Mouse (Mus musculus) testis, adult 2 months (tissue): ENCODE measurements at regions not wholly inside any gene's neighbourhood (a gene's known extent, or its start where the extent isn't known, plus 50 kb on each side); places are given as distances from the start of the nearest gene placed in this dataset.

Experiments
- CTCF ChIP-seq: fragments of 200-500 bp; IDR thresholded peaks from 2 replicates; pipeline ENCODE4 v1.5.1; 2012; ENCODE audit warnings: low read depth, mild to moderate bottlenecking, inconsistent platforms, low read length, moderate library complexity; ENCODE audit not compliant: control insufficient read depth, insufficient read depth, insufficient replicate concordance
- POLR2A ChIP-seq: fragments of 200-500 bp; IDR thresholded peaks from 2 replicates; pipeline ENCODE4 v1.6.1; 2012; ENCODE audit warnings: low read depth, mild to moderate bottlenecking, inconsistent platforms, low read length, moderate library complexity; ENCODE audit not compliant: control insufficient read depth

GRCm38 (mm10) chr10:56754546-56755175 is 377.5 kb downstream of the Gja1 start:
- TF ChIP-seq CTCF (no peak), POLR2A (no peak)
